Mouse (Mus musculus) monocyte, adult 2 months (primary cell): ENCODE measurements around the gene Clrn1.

Experiments used
- DNase-seq, 2 experiments: peaks; one replicate each; pipeline ENCODE4 v3.0.0; 2022; ENCODE audit warnings: low spot score in 2 of 2, low read depth in 1 of 2

Gene Clrn1

GRCm38 (mm10) chr3:58832888-58833287, 52.3 kb downstream of the Clrn1 start:
- DNase-seq, result no peak

GRCm38 (mm10) chr3:58831586-58831985, 53.6 kb downstream of the Clrn1 start:
- no peak for DNase-seq

DNA sequence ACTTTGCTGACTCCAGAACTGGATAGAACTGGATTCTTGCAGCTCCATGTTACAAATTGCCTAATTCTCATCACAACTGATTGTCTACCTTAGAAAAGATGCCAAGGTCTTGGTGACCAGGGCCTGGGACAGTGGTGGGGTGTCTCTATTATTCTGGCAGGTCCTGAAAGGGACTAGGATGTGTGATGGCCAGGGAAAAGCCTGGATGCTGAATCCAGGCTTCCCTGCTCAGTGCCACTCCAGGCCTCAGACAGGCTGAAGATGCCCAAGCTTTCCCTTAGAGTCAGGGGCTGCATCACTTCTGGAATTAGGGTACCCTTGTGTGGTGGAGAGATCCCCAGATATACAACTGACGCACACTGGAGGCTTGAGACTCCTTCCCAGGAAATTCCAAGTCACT, 55.2 kb downstream of the Clrn1 start:
- DNase-seq, result no peak

DNA sequence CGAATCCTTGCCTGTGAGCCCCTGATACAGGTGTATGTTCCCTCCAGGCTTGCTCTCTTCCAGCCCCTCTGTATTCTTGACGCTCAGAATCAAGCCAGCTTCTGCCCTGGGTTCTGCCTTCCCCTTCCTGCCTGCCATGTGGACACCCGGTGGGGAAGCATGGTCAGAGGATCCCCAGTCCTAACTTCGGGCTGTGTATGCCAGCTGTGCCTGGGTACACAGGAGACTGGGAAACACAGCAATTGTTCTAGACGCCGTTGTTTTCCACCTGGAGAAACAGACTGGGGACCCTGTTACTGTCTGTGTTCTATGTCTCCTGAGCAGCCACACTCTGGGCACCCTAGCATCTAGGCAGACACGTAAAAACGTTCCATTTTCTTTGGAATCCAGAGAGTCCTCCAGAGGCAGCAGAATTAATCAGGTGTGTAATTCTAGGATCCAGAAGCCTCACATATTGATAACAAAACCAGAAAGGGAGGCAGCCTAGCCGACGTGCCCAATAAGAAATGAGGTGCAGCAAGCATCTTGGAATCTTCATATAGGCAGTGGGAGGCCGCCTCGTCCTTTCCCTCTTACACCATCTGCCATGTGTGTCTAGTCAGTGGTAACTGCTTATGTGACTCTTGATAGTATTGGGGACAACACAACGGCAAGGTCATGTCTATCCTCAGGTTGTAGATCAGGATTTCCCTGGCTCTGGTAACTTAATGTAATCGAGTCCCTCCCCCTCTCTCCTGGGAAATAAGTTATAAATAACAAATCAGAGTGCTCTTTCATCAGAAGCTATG, 56.6 kb downstream of the Clrn1 start:
- DNase-seq, result no peak

DNA sequence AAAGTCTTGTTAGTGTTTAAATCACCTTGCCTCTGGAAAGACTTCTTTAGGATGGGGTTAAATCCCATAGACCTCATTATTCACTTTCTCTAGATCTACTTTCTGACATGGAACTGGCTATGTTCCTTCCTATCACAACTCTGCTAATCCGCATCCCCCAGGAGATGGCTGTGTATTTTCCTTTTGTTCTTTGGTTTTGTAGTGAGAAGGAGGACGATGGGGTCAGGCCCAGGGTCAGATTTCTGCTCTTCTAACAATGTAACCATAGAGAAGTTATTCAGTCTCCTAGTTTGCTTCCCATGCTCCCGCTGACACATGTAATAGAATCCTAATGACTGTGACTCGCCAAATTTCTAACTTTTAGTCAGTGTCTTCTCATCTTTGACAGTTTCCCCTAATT, 58.9 kb downstream of the Clrn1 start:
- DNase-seq, result no peak

GRCm38 (mm10) chr3:58822211-58822610, 62.9 kb downstream of the Clrn1 start, which contains the start of gene Mindy4b-ps:
TSS of gene Mindy4b-ps (minus strand) at chr3:58822311.
- no peak for DNase-seq

GRCm38 (mm10) chr3:58817337-58817736, 67.8 kb downstream of the Clrn1 start:
- DNase-seq, result no peak

GRCm38 (mm10) chr3:58814191-58814590, 70.9 kb downstream of the Clrn1 start:
- DNase-seq, result no peak

DNA sequence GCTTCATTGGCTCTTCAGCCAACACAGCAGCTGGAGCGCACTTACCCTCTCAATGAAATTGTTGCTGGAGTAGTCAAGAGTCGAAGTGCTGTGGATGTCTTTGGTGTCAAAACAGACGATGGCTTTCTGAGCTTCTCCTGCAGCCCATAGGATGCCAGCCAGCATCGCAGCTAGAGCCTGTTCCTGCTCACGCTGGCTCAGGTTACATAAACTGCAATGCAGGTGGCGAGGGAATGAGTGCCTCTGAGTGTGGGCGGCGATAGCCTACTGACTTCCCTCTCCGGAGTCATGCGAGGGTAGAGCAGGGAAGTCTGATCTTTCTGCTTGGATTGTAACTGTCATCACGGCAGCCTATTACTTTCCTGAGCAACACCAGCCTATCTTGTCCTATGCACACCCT, 74.8 kb downstream of the Clrn1 start:
- DNase-seq, result no peak

- no peak for DNase-seq
Measured at GRCm38 (mm10) chr3:58809111-58809915, 75.8 kb downstream of the Clrn1 start.

DNA sequence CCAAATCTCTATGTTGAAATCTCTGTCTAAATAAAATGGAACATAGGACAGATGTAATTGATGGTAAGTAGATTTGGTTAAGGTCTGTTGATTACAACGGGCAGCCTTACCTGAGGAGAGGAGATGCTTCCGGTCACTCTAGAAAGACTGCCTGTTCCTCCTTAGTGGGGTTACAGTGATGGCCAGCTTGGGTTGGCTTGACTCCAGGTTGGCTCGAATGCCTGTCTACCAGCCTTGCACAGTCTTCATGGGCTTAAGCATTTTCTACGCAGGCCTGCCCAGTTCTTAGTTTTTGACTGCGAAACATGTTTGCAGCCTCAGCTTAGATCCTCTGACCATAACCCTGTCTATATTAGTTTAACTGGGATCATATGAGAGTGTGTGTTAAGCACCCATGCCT, 76.5 kb downstream of the Clrn1 start:
- DNase-seq, result no peak

GRCm38 (mm10) chr3:58804745-58805144, 80.4 kb downstream of the Clrn1 start:
- DNase-seq, result no peak

- no peak for DNase-seq
Measured at GRCm38 (mm10) chr3:58798676-58799075, 86.5 kb downstream of the Clrn1 start.

DNA sequence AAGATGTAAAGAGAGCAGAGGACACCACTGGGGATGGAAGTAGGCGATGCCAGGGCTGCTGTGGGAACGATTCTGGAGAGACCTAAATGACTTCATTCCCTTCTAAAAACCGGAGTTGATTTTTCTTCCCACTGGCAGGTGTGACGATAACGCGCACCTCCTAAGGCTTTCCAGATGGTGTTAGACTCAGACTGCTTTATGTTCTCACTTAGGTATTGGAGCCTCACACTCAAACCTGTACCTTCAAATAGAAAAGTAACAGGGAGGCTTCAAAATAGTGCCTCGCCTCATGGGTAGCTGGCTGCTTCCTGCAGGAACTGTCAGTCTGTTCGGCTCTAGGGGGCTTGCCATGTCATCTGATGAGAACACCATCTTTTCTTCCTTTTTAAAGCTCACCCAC, 86.9 kb downstream of the Clrn1 start:
- DNase-seq, result no peak
